8 mouse cellular contexts compared by ENCODE assay signal in genomic region chr9:61985183-61985863, GRCm38 (mm10). TPM values are rescaled to one million over a fixed set of nuclear protein-coding genes. Genes with fewer than 3 reads are reported as not detected.
DNase-seq lines count a peak whose midpoint lies in the region; ATAC-seq and TF ChIP-seq lines count a peak whose summit lies in the region.

No protein-coding gene starts in this region.

- no peak for TF ChIP-seq POLR2A in heart, adult 2 months (IDR thresholded peaks at IDR 0.05; ENCODE audit: insufficient read depth, low read depth, low read length)

- H3K79me2 ChIP-seq in heart, adult 2 months (replicated peaks; ENCODE audit: control insufficient read depth, insufficient read depth, low read length) = no peaks in the 10 kb centered on the region

- H3K4me3 ChIP-seq in heart, adult 2 months = no peak overlapping the region
- H3K4me3 ChIP-seq in heart, embryonic 12.5 days = no peak overlapping the region

- H3K4me1 ChIP-seq in heart, adult 2 months (ENCODE audit: control insufficient read depth, insufficient read depth, low read length) = no peaks in the 10 kb centered on the region
- H3K4me1 ChIP-seq in heart, embryonic 12.5 days (replicated peaks) = no peaks in the 10 kb centered on the region

- no peak for ATAC-seq in heart, embryonic 12.5 days (ENCODE audit: insufficient number of reproducible peaks, low FRiP score)

- H3K27ac ChIP-seq in heart, adult 2 months = no peak overlapping the region
- no peak overlapping the region for H3K27ac ChIP-seq in heart, embryonic 12.5 days (ENCODE audit: poor library complexity, severe bottlenecking)

- WGBS in heart, adult 2 months = 39% methylated on average over 11 of the region's 11 CpGs
- 54% methylated on average over 11 of the region's 11 CpGs for WGBS in heart, embryonic 12.5 days

- H3K4me2 ChIP-seq in heart, embryonic 12.5 days = no peak overlapping the region

- TF ChIP-seq CTCF in heart, adult 2 months (IDR thresholded peaks at IDR 0.05) = peak; percentile 90

- TF ChIP-seq EP300 in heart, adult 2 months (IDR thresholded peaks at IDR 0.05; ENCODE audit: insufficient read depth, low read depth, low read length) = 0 out of 2 replicates have a peak, but pooled peaks have one; percentile 14

- DNase-seq in heart, adult 2 months = peak; percentile 62 to 81
- DNase-seq in CD4-positive, CD25-positive, alpha-beta regulatory T cell, adult 2 months (ENCODE audit: low read depth, low spot score) = peak; percentile 82
- DNase-seq in brain, adult 2 months (ENCODE audit: low read depth, low spot score) = peak; percentile 71
- peak; percentile 25 for DNase-seq in forelimb bud, embryonic 11.5 days (ENCODE audit: low read depth, low spot score)
- DNase-seq in kidney, postnatal 4 days = peak; percentile 78 to 81
- DNase-seq in mesoderm, embryonic 11.5 days (ENCODE audit: low read depth, low spot score) = peak; percentile 53
- DNase-seq in splenic B cell, adult 2 months (ENCODE audit: low read depth, low spot score) = peak; percentile 79

- H3K27me3 ChIP-seq in heart, adult 2 months (ENCODE audit: control insufficient read depth, insufficient read depth, low read length) = no peaks in the 10 kb centered on the region
- H3K27me3 ChIP-seq in heart, embryonic 12.5 days (replicated peaks) = peaks cover 12% of the 10 kb centered on the region; the same call in 1 of the 2 replicates
- H3K27me3 ChIP-seq in splenic B cell, adult 2 months (ENCODE audit: control insufficient read depth, insufficient read depth, low read length, poor library complexity, severe bottlenecking) = no peaks in the 10 kb centered on the region

- no peak overlapping the region for H3K9ac ChIP-seq in heart, adult 2 months (ENCODE audit: low read depth, low read length)
- H3K9ac ChIP-seq in heart, embryonic 12.5 days = no peak overlapping the region

- intact Hi-C loops in heart, adult 2 months (cut with DNase I) = loop anchor here (1.0 to 10.0 kb wide), 3 partner anchors 20 to 81 kb away; no protein-coding TSS in a partner anchor

- H3K9me3 ChIP-seq in heart, embryonic 12.5 days (replicated peaks) = no peaks in the 10 kb centered on the region

- no peaks in the 10 kb centered on the region for H3K36me3 ChIP-seq in heart, adult 2 months (ENCODE audit: control insufficient read depth, insufficient read depth, low read length)
- no peaks in the 10 kb centered on the region for H3K36me3 ChIP-seq in heart, embryonic 12.5 days
- no peaks in the 10 kb centered on the region for H3K36me3 ChIP-seq in splenic B cell, adult 2 months (ENCODE audit: control insufficient read depth, insufficient read depth, low read length, poor library complexity, severe bottlenecking)

RNA-seq across cellular contexts. Expression of gene Kif23, which starts 38.7 kb away (rescaled TPM):
- total RNA-seq in heart, adult 2 months (2021) = under 1 TPM; 0.52 to 0.68 TPM
- polyA plus RNA-seq in heart, adult 2 months (2012; rRNA removed) = 0.45 and 1.0 TPM in 2 replicates
- 83.9 and 97.4 TPM in 2 replicates for polyA plus RNA-seq in heart, embryonic 12.5 days (2016; fragmentation: Nextera tagmentation; extraction: Ambion mirVana)

RNA-seq across cellular contexts. Expression of gene Paqr5, which starts 41.3 kb away (rescaled TPM):
- not detected for total RNA-seq in heart, adult 2 months (2021)
- 0.20 and 0.76 TPM in 2 replicates for polyA plus RNA-seq in heart, adult 2 months (2012; rRNA removed)
- polyA plus RNA-seq in heart, embryonic 12.5 days (2016; fragmentation: Nextera tagmentation; extraction: Ambion mirVana) = 0.40 and 0.53 TPM in 2 replicates

Comparison
In these comparisons a context has a peak if more than half of its experiments do, and no peak if none do; other contexts are left out.
1. RNA of gene Kif23, which starts 38.7 kb away (polyA plus RNA-seq): 83.9 to 97.4 TPM in heart, embryonic 12.5 days; 0.45 to 1.0 TPM in heart, adult 2 months; every median in the first group is over 10 times any median in the second.
2. DNase-seq: peak in every context shown above with its lines; median percentile 82 in CD4-positive, CD25-positive, alpha-beta regulatory T cell, adult 2 months; 80 in kidney, postnatal 4 days; 79 in splenic B cell, adult 2 months; 72 in heart, adult 2 months; 71 in brain, adult 2 months; 53 in mesoderm, embryonic 11.5 days; 25 in forelimb bud, embryonic 11.5 days.